Mouse (Mus musculus) layer of hippocampus, postnatal 10 days (tissue): ENCODE measurements around the gene Gpx5. TPM values are rescaled to one million over a fixed set of nuclear protein-coding genes. Genes with fewer than 3 reads are reported as not detected.
"Not testable (repeated sequence)": the region's sequence is repeated elsewhere in the genome, so short reads cannot be mapped to it uniquely, and the experiment has no call there.

Experiments
- DNase-seq, 2 experiments: peaks; one replicate each; pipeline ENCODE4 v3.0.0; 2021; ENCODE audit warnings: low spot score in 2 of 2
- total RNA-seq, 2 experiments: library from RNA; stranded (reverse); gene quantifications; 2 replicates each; pipeline ENCODE4 v1.2.3; 2021

Gpx5 gene
- total RNA-seq, 2 experiments from 2014 or later = not detected

GRCm38 (mm10) chr13:21267541-21267940, 25.0 kb downstream of the Gpx5 start:
- no peak for DNase-seq

DNA sequence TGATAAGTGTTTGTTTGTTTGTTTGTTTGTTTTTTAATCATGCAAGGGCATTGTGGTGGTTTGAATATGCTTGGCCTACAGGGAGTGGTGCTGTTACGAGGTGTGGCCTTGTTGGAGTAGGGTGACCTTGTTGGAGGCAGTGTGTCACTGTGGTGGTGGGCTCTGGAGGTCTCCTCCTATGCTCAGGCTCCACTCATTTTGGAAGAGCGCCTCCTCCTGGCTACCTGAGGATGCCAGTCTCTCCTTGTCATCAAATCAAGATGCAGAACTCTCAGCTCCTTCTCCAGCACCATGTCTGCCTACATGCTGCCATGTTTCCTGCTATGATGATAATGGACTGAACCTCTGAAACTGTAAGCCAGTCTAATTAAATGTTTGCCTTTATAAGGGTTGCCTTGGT, 26.8 kb downstream of the Gpx5 start:
- no peak for DNase-seq

- peak in 1 of 2 experiments; percentile 32 for DNase-seq
Measured at GRCm38 (mm10) chr13:21264366-21264765, 28.2 kb downstream of the Gpx5 start.

- DNase-seq = no peak
Measured at GRCm38 (mm10) chr13:21263910-21264309, 28.6 kb downstream of the Gpx5 start.

DNA sequence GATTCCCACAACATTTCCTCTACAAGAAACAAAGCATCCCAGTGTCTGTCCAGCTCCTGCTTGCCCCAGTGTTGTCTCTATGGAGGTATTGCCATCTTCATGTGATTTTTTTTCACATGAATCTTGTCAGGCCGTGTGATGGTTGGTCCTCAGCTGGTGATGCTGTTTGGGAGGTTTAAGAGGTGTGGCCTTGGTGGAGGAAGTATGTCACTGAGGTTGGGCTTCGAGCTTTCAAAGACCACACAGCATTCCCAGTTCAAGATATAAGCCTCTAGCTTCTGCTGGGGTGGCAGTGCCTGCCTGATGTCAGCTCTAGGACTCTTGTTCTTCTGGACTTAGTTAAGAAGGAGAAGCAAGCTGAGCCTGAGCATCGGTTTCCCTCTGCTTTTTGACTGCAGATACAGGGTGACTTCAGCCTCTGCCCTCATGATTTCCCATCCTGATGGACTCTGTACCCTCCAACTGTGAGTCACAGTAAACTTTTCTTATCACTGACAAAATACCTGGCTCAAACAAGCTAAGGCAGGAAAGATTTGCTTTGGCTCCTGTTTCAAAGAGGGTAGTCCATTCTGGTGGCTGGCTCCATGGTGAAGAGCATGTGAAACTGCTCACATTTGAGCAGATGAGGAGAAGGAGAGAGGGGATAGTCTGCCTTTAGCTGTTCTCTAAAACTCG, 29.6 kb downstream of the Gpx5 start:
- no peak for DNase-seq

- DNase-seq = no peak
Measured at GRCm38 (mm10) chr13:21260289-21260688, 32.2 kb downstream of the Gpx5 start.

- peak; percentile 48 to 75 for DNase-seq
Measured at GRCm38 (mm10) chr13:21259677-21260113, 32.8 kb downstream of the Gpx5 start.

DNA sequence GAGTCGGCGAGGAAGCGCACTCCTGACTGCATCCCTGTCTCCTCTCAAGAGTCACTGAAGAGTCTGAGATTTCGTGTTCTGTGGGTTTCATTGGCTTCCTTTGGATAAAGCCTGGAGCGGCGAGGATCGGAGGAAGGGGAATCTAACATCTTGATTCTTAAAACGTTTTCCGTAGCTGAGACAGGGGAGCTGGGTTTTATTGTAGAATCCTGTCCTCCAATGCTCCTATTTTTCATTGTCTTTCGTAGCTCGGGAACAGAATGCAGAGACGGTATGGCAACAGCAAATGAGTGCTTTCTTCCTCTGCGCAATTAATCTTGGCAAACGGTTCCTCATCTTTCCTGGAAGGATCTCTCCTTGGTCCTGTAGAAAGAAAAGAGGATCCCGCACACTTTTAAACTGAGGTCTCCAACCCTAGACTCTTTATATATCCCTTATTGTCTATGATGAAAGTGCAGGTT, 33.3 kb downstream of the Gpx5 start:
- DNase-seq = peak in 1 of 2 experiments; percentile 33

DNA sequence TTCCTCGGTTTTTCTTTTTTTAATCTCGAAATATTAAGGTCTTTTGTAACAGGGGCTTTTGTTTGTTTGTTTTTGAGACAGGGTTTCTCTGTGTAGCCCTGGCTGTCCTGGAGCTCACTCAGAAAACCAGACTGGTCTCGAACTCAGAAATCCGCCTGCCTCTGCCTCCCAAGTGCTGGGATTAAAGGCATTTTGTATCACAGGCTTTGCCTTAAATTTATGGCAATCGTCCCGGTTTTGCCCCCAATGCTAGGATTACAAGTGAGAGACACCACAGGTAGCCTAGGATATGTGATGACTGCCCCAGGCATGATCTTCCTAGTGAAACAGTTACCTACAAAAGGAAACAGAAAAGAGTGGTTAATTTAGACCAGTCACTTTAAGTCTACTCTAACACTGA, 34.0 kb downstream of the Gpx5 start:
- DNase-seq = no peak

GRCm38 (mm10) chr13:21253986-21254385, 38.5 kb downstream of the Gpx5 start:
- DNase-seq = peak; percentile 54 to 70

- no peak for DNase-seq
Measured at GRCm38 (mm10) chr13:21253569-21253968, 39.0 kb downstream of the Gpx5 start.

GRCm38 (mm10) chr13:21253040-21253439, 39.5 kb downstream of the Gpx5 start:
- no peak for DNase-seq

DNA sequence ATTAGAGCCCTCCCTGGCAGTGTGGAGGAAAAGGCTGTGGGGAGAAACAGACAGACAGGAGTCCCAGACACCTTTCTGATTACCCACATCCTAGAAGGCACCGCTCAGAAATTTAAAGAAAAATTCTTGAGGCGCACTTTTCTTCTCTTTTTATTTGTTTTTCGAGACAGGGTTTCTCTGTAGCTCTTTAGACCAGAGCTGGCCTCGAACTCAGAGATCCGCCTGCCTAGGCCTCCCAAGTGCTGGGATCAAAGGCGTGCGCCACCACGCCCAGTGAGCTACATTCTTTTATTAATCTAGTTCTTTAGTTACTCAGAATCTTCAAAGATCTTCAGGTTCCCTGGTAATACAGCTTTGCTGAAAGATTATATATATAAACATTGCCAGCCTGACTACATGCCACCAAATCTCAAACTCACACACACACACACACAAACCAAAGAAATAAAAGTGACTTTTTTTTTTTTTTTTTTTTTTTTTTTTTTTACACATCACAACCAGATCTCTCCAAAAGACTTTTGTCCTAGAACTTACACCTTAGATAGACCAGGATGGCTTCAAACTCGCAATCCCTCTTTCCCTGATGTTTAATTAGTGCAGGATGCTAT, 42.4 kb downstream of the Gpx5 start:
- DNase-seq = no peak

DNA sequence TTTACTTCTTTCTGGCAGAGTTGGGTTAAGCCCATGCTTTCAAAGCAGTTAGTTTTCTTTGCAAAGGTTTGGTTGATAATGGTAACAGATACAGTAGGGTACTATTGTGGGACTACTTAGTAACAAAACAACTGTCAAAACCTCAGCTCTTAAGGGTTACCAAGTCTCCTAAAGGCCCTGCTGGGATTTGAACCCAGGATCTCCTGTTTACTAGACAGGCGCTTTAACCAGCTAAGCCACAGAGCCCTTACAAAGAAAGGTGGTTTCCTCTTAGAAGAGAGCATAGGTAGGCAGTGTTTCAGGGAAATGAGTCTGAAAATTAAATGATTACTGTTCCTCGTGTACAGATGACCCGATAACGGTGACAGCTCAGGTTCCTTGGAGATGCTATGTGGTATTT, 43.5 kb downstream of the Gpx5 start:
- DNase-seq = no peak

- no peak for DNase-seq
Measured at GRCm38 (mm10) chr13:21246276-21246675, 46.3 kb downstream of the Gpx5 start.

DNA sequence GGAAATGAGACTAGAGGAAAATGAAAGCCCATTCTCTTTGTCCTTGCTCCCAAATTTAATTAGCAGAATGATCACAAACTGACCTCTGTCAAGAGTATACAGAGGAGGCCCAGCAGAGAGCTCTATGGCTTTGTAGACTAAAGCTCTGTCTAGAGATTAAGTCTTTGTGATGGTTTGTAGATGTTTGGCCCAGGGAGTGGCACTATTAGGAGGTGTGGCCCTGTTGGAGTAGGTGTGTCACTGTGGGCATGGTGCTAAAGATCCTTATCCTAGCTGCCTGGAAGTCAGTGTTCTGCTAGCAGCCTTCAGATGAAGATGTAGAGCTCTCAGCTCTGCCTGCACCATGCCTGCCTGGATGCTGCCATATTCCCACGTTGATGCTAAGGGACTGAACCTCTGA, 47.6 kb downstream of the Gpx5 start:
- DNase-seq = not testable (repeated sequence)

DNA sequence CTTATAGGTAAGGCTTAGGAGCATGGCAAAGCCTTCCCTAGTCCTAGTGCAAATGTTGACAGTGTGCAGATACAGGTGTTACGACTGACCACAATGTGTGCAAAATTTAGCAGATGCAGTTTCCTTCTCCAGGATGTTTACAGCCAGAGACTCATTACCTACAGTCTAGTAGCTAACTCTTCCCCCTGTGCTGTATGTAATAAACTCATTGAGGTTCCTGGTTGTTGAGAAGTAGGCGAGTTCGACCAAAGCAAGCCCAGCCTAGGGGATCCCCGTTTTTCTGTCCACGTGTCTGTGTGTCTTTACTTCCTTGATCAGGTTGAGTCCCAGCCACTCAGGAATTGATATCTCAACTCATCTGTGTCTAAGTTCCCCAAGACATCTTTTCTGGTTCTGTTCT, 48.4 kb downstream of the Gpx5 start:
- no peak for DNase-seq

DNA sequence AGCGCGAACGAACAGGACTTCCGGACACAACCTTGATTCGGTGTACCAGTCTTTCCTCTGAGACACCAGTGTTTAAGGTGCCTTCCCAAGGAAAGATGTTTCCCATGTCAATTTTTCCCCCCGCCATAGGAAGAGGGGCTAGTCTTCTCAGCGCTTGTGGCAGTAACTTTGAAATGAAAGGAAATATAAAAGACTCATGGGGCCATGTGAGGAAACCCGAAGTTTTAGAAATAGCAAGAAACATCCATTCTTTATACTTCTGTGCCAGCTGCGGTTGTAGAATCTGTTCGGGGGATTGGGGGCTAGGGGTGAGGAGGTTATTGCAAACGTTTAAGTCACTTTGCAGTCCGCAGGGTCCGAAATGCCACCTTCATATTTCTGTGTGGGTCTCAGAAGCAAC, 49.3 kb downstream of the Gpx5 start:
- no peak for DNase-seq

- no peak for DNase-seq
Measured at GRCm38 (mm10) chr13:21242408-21243125, 50.0 kb downstream of the Gpx5 start.

DNA sequence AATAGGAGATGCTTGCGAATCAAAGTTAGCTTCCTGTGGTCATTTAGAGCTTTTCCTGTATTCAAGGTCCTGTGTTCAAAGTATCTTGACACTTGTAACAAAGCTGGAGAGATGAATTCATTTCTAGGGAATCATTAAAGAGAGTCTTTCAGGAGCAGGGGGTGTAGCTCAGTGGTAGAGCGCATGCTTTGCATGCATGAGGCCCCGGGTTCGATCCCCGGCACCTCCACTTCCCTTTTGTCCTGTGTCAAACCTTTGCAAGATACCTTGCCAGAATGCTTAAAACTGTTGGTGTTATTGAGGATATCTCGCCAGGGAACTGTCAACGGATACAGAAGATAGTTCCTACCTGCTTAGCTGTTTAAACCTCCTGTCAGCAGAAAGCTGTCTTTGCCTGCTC, 51.7 kb downstream of the Gpx5 start:
- DNase-seq = peak in 1 of 2 experiments; percentile 49

- no peak for DNase-seq
Measured at GRCm38 (mm10) chr13:21237161-21237560, 55.4 kb downstream of the Gpx5 start.

GRCm38 (mm10) chr13:21236714-21237113, 55.8 kb downstream of the Gpx5 start:
- no peak for DNase-seq
